Mouse (Mus musculus): ENCODE measurements around the gene Acnat2.
"Not testable (repeated sequence)": the region's sequence is repeated elsewhere in the genome, so short reads cannot be mapped to it uniquely, and the experiment has no call there.

- not testable (repeated sequence) for TF ChIP-seq CTCF, EP300 (IDR thresholded peaks at IDR 0.05; ENCODE audit: low read depth)
Measured at GRCm38 (mm10) chr4:49348001-49348400, 60.0 kb downstream of the Acnat2 start.
